Mouse (Mus musculus): ENCODE results near the gene Adamtsl1.
A peak's percentile ranks its signal among the peaks of the same experiment; 100 is the strongest.

The Adamtsl1 gene

DNA sequence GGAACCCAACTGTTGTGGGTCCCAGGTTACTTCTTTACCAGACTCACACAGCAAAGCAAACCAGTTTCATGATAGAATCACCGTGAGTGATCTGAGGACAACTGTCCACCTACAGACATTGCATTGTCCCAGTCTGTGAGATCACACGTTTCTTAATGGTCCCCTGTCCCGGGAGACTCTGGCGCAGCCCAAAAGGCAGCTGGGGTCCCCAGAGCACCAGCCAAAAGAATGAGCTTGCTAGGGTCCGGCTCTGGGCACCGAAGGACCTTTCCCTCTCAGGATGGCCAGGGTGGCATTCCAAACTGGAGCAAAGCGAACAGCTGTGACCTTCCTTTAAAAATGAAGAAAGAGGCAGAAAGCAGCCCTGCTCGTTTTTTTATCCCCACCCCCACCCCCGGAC is at the start of gene Adamtsl1:
Gene Adamtsl1 (plus strand): TSS at position 381 of the 400 bp plus-strand sequence.
- DNase-seq: no peak

DNA sequence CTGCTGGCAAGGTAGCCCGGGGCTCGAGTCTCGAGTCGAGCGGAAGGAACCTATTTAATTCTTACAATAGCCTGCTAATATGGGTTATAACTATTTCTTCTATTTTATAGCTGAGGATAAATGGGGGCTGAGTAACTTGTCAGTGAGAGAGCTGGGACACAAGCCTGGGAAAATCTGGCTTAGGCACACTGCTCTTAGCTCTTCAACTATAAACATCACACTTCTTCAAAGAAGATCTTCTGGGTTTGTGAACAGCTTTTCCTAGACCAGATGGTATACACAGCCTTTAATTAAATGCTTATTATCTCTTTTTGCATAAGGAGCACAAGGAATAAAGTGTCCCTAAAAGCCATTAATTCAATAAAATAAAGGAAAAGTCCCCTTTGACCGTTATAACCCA is 30.4 kb upstream of the Adamtsl1 start:
- no peak for DNase-seq

DNA sequence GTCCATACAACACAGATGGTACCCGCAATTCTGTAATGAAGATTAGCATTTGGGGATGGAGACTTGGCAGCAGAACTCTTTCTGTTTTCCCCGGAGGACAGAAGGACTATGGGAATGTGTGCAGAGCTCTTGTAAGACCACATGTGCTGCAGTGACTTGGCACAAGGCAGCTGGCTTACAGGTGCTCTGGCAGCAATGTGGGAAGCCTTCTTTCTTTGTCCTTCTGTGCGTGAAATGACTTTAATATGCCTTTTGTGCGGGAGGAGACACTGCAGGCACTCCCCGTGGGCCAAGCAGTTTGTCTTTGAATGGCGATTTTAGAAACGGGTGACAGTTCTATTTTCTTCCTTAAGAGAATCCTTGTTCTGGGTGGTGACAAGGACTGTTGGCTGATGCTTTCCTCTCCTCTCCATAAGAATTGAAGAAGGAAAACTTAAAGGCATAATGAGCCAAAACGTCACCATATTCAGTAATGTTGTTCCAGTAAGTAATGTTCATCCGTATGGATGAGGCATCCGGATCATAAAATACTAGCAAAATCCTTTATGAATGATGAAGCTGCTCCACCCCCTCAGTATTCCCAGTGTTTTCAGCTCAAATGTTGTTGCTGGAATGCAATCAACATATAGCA is 27.5 kb upstream of the Adamtsl1 start:
- peak; percentile 15 for DNase-seq

DNA sequence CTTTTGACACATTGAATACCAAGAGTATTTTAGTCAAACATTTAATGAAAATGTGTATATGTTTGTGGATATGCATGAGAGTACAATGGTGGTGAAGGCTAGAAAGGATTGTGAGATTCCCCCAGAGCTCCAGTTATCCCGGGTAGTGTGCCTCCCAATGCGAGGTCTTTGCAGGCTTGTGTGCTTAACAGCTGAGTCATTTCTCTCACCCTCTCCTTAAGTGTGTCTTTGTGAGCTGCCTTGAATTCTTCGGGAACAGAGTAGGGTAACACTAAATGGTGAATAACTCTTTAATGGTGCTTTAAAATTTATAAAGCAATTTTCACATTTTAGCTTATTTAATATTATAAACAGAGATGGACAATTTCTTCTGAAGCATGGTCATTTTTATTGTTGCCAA is 8.3 kb upstream of the Adamtsl1 start:
- no peak for DNase-seq

- DNase-seq: no peak
Measured at GRCm38 (mm10) chr4:85506976-85507375, 7.0 kb upstream of the Adamtsl1 start.

GRCm38 (mm10) chr4:85507491-85507890 is 6.5 kb upstream of the Adamtsl1 start:
- DNase-seq: no peak

GRCm38 (mm10) chr4:85513288-85513687 is 684 bp upstream of the Adamtsl1 start:
- DNase-seq: no peak

DNA sequence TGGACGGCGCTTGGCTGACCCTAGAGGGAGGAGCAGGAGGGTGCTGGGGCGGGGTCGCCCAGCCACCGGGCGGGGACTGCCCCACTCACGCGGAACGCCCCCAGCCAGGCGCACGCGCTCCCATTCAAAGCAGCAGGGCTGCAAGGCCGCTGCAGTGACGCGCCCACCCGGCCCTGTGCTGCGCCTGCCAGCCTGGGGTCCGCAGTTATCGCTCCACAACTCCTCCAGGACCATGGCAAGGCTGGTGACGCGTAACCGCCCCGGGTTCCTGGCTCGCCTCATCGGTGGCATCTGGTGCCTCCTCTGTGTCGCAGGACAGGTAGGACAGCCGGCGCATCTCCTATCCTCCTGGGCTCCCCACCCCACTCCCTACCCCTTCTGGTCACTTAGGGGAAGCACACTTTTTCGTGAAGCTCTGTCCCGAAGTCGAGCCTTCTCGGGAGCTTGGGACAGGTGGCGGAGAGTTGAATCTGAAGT is 271 bp downstream of the Adamtsl1 start:
- peak; percentile 14 for DNase-seq

GRCm38 (mm10) chr4:85526966-85527566 is 13.1 kb downstream of the Adamtsl1 start:
- DNase-seq: no peak

DNA sequence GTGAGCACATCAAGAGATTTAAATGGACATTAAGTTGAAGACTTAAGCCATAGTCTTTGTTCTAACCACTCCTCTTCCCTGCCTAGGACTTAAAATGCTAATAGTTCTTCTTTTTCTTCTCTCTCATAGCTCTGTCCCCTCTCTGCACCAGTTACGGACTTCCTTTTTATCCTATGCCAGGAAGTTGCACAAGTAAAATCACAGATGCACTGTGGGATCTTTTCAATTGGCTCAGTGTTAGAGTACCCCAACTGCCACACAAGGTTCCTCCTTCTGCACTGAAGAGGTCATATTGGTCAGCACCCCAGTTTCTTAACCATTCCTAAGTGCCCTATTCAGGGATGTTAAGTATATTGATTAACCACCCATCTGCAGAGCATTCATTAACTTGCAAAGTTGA is 15.9 kb downstream of the Adamtsl1 start:
- no peak for DNase-seq

- DNase-seq: no peak
Measured at GRCm38 (mm10) chr4:85539677-85540076, 25.7 kb downstream of the Adamtsl1 start.

GRCm38 (mm10) chr4:85543221-85543620 is 29.2 kb downstream of the Adamtsl1 start:
- DNase-seq: no peak

DNA sequence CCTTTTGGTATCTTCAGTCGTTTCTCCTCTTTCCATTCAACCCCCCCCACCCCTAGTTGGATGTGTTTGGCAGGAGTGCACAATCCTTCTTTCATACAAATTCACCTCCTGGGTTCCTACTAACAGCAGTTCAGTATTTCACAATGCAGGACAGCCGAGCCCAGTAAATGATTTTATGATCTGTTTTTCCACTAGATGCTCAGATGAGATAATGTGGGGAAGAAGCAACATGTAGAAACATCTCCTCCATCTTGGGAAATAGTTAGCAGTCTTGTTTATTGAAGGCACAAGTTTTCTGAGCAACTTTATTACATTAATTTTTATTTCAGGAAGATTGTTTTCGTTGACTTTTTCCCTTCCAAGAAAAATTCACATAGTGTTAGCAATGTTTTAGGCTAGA is 40.7 kb downstream of the Adamtsl1 start:
- DNase-seq: no peak

DNA sequence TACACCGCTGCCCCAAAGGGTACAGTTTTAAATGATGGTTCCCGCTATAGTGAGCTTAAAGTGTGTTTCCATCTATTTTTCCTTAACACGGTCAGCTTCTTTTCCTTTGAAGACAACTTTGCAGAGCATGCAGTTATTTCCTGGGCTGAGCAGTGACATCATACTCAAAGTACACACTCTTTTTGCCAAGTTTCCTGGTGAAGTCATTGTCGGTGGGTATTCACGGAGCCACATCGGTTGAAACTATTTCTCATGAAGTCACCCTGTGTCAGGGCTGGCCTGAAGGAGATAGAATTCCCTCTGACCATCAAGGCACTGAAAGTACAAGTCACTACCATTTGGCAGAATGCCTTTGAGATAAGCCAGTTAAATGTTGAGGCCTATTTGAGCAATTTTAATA is 45.8 kb downstream of the Adamtsl1 start:
- DNase-seq: no peak

- no peak for DNase-seq
Measured at GRCm38 (mm10) chr4:85585426-85585825, 71.5 kb downstream of the Adamtsl1 start.

- no peak for DNase-seq
Measured at GRCm38 (mm10) chr4:85588928-85589327, 75.0 kb downstream of the Adamtsl1 start.

- no peak for DNase-seq
Measured at GRCm38 (mm10) chr4:85591037-85591436, 77.1 kb downstream of the Adamtsl1 start.

GRCm38 (mm10) chr4:85594159-85594558 is 80.2 kb downstream of the Adamtsl1 start:
- DNase-seq: no peak

GRCm38 (mm10) chr4:85613331-85613730 is 99.4 kb downstream of the Adamtsl1 start:
- DNase-seq: no peak

- DNase-seq: no peak
Measured at GRCm38 (mm10) chr4:85618746-85619145, 104.8 kb downstream of the Adamtsl1 start.

- DNase-seq: no peak
Measured at GRCm38 (mm10) chr4:85619261-85619660, 105.3 kb downstream of the Adamtsl1 start.

- no peak for DNase-seq
Measured at GRCm38 (mm10) chr4:85629381-85629780, 115.4 kb downstream of the Adamtsl1 start.

- DNase-seq: no peak
Measured at GRCm38 (mm10) chr4:85669271-85669670, 155.3 kb downstream of the Adamtsl1 start.

GRCm38 (mm10) chr4:85669735-85670134 is 155.8 kb downstream of the Adamtsl1 start:
- DNase-seq: no peak

DNA sequence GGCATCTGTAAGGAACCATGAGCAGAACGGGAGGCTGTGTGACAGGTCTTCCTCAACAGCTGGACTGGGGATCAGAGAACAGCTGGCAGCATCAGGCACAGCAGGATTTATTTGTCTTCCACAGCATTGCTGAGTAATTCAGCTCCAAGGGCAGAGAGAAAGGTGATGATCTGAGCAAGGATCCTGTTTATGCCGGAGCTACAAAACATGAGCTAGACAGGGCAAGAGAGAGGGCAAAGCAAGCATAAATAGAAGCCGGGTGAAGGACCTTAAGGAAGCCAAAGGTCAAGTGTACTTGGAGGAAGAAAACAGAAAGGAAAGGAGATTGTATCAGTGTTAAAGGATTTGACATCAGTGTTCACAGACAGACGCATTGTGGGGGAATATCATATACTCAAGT is 158.3 kb downstream of the Adamtsl1 start:
- no peak for DNase-seq
